Mouse (Mus musculus) embryo, embryonic 10 days (tissue): ENCODE data around the gene Crk.

Experiments
- DNase-seq: peaks from one replicate; pipeline ENCODE4 v3.0.0-alpha.2; 2015; ENCODE audit warnings: low spot score

Gene Crk

GRCm38 (mm10) chr11:75655621-75656545 lies 23.2 kb upstream of the Crk start:
- peak; percentile 56 for DNase-seq

- no peak for DNase-seq
Observed at GRCm38 (mm10) chr11:75656621-75657590, 22.2 kb upstream of the Crk start.

DNA sequence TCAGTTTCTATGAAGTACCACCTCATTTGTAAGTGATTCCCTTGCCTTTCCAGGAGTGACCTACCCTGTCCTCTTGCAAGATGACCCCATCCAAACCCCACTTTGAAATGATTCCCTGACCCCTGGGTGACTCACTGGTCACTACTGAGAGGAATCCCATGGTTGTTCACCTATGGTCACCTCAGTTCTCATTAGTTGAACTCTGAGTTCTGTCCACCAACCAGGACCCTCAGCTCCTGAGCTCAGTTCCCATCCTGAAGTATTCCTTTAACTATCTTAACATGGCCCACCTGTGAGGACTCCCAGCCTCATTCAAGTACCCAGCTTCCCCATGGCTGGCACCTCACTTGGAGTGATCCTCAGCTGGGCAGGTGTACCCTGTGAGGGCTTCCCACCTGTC lies 21.2 kb upstream of the Crk start:
- DNase-seq = no peak

GRCm38 (mm10) chr11:75658311-75658710 lies 20.7 kb upstream of the Crk start:
- no peak for DNase-seq

GRCm38 (mm10) chr11:75658996-75659750 lies 19.9 kb upstream of the Crk start:
- no peak for DNase-seq

- DNase-seq = no peak
Observed at GRCm38 (mm10) chr11:75660081-75660590, 18.9 kb upstream of the Crk start.

DNA sequence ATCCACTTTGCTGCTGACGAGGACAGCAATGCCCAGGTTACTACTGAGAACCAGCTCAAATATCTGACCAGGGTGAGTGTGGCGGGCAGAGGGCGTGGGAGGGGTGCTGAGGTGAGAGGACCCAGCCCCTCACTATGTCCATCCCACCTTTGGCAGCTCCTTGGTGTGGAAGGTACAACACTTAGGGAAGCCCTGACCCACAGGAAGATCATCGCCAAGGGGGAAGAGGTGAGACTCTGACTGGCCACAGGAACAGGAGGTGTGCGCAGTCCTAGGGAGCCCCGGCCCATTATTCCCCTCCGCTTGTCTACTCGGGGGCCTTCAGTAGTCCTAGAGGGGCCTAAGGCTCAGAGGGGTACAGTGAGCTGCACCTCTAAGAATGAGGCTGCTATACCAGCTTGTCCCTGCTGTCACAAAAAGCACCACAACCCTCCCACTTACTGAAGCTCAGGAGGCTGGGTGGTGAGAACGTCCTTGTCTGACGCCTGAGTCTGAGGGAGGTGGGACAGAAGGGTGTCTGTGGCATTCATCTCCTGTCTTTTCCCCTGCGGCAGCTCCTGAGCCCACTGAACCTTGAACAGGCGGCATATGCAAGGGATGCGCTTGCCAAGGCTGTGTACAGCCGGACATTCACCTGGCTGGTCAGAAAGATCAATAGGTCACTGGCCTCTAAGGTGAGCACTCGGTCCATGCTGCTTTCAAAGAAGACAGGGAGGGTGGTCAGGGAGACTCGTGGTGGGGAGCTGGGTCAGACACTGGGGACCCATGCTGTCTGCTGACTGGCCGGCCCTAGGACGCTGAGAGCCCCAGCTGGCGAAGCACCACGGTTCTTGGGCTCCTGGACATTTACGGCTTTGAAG lies 17.9 kb upstream of the Crk start:
- DNase-seq = no peak

DNA sequence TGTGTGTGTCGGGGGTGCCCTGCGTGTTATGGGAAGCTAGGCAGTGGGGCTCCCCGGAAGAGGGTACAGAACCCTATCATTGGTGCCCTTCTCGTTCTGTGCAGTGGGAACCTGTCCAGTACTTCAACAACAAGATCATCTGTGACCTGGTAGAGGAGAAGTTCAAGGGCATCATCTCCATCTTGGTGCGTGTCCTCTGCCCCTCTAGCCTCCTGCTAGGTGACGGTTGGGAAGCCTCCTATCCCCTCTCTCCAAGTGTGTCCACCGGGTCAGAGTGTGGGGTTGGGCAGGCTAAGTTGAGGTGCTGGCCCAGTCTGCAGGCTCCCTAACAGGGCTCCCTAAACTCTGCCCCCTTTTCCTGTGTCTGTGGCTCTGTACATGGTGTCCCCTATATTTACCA lies 16.9 kb upstream of the Crk start:
- no peak for DNase-seq

DNA sequence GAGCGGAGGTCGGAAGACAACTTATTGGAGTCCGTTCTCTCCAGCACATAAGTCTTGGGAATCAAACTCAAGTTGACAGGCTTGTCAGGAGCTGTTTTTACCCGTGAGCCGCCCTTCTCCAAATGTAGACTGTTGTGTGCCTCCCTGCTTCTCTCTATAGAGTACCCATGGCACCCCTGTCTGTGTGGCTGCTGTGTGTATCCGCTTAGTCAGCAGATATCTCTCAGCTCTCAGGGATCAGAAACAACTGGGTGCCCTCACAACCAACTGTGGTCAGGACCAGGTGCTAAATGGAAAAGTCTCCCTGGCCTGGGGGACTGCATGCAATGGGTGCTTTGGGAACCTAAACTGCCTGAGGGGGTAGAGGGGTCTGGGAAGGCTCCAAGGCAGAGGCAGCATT lies 12.8 kb upstream of the Crk start:
- DNase-seq = no peak

GRCm38 (mm10) chr11:75668621-75669020 lies 10.4 kb upstream of the Crk start:
- no peak for DNase-seq

DNA sequence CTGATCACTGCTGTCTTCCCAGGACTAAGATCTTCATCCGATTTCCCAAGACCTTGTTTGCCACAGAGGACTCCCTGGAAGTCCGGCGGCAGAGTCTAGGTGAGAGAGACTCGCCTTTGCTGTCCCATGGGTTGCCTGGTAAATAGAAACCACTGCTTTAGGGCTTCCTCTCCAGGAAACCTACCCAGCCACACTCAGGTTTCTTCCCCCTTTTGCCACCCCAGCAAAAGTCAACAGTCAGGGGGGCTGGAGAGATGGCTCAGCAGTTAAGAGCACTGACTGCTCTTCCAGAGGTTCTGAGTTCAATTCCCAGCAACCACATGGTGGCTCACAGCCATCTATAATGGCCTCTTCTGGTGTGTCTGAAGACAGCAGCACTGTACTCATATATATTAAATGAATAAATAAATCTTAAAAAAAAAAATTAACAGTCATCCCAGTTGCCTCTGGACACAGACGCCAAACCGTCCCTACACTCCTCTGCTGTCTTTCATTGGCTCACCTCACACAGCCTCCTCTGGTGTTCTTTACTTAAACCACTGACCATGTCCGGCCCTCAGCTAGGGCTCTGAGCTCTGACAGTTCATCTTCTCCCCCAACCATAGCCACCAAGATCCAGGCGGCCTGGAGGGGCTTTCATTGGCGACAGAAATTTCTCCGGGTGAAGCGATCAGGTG lies 9.7 kb upstream of the Crk start:
- no peak for DNase-seq

DNA sequence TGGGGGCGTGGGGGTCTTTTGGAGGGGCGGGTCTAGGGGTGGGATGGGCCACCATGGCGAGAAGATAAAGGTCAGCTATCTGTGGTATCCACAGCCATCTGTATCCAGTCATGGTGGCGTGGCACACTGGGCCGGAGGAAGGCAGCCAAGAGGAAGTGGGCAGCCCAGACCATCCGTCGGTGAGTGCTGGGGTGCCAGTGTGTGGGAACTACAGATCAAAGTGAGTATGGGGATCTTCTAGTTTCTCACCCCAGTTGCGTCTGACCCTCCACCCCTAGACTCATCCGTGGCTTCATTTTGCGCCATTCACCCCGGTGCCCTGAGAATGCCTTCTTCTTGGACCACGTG lies 9.2 kb upstream of the Crk start:
- DNase-seq = no peak

- no peak for DNase-seq
Observed at GRCm38 (mm10) chr11:75671426-75672180, 7.5 kb upstream of the Crk start.

DNA sequence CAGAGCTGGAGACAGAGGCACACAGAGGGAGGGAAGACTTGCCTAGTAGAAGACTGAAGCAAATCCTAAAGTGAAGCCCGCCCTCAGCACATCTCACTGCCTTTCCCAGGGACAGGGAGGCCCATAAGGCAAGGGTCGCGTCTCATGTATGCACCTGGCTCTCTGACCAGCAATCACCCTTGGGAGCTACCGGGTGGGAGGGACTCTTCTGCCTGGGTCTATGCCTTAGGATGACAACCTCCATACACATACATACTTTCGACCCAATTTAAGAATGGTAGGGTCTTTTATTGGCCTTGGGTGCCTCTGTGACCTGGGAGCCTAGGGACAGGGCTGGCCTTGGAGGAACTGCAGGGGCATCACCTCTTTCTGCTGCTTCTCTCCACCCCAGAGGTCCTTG lies 5.6 kb upstream of the Crk start:
- no peak for DNase-seq

- DNase-seq = no peak
Observed at GRCm38 (mm10) chr11:75674875-75675274, 4.2 kb upstream of the Crk start.

GRCm38 (mm10) chr11:75677881-75678746 lies 945 bp upstream of the Crk start:
- DNase-seq = no peak

DNA sequence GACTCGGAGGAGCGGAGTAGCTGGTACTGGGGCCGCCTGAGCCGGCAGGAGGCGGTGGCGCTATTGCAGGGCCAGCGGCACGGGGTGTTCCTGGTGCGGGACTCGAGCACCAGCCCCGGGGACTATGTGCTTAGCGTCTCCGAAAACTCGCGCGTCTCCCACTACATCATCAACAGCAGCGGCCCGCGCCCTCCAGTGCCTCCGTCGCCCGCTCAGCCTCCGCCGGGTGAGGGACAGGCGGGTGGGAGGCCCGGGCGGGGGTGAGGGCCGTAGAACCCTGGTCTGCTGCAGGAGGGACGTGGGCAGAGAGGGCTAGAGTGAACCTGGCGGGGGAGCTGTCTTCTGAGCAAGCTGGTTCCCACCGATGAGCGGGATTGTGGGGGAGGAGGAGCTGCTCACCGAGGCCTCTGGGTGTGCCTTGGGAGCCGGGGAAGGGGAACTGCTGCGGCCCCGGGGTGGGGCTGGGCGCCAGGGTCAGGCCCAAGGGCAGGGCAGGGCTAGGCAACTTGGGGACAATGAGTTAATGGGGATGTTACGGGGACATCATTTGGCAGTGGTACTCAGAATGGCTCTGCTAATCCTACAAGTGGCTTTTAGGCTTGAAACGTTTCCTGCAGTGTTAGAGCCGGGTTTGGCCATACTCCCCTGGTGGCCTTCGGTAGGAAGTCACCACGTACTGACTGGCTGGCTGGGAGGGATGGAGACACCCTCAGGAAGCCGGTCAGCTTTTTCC lies 546 bp downstream of the Crk start:
- peak; percentile 76 for DNase-seq

- no peak for DNase-seq
Observed at GRCm38 (mm10) chr11:75684462-75684861, 5.4 kb downstream of the Crk start.
